Mouse (Mus musculus): ENCODE results near the gene Dock2.
"Not testable (repeated sequence)": the region's sequence is repeated elsewhere in the genome, so short reads cannot be mapped to it uniquely, and the experiment has no call there.

Gene Dock2

DNA sequence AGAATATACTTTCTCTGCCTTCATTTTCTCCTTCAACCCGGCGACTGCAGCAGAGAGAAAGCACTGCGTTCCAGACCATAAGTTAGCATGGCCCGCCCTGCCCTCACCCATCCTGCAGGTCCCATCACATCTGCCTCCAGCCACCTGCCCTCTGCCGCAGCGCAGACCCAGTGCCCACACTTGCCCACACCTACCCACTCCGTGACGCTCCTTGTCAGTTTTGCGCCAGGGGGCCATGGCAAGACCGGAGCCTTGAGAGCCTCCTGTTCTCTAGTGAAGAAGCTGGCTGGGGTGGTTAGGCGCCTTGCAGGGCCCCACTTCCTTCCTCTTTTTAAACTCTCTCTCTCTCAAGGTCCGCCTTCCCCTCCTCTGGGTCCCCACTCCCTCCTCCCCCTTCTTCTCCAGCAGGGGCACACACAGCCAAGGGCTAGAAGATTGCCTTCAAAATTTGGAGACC, at the start of gene Dock2:
Gene Dock2, minus strand, starts transcription at position 306 of the 457 bp plus-strand sequence.
- peak in 1 of 2 experiments; percentile 7 for DNase-seq (ENCODE audit: inconsistent age in 2 of 2, low spot score in 1 of 2)

DNA sequence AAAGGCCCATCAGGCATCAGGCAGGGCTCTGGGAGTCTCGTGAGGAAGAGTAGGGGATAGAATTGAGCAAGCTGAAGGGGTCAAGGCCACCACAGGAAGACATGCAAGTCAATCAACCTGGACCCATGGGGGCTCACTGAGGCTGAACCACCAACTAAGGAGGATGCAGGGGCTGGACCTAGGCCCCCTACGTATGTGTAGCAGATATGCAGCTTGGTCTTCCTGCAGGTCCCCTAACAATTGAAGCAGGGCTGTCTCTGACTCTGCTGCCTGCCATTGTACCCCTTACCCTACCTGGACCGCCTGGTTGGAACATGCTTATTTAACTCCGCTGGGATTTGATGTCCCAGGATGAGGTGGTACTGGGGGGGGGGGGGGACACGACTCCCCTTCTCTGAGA, 49.0 kb upstream of the Dock2 start:
- peak in 1 of 2 experiments; percentile 9 for DNase-seq (ENCODE audit: inconsistent age in 2 of 2, low spot score in 1 of 2)

DNA sequence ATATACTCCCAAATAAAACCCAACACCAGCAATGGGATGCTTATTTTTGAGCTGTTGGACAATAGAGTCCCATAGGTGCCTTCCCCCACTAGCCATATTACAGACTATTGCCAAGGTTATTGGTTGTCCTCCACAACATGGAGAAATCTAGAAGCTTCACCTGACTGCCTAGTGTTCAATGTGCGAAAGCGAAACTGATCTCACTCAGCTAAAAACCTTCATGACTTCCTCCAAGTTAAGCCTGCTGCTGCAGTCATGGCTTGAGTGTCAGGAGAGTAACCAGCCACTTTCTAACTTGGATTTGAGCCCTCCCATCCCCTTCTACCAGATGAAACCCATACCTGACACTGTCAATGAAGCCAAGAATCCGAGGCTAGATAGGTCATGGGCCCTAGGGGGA, 44.1 kb upstream of the Dock2 start:
- no peak for DNase-seq (ENCODE audit: inconsistent age in 2 of 2, low spot score in 1 of 2)

DNA sequence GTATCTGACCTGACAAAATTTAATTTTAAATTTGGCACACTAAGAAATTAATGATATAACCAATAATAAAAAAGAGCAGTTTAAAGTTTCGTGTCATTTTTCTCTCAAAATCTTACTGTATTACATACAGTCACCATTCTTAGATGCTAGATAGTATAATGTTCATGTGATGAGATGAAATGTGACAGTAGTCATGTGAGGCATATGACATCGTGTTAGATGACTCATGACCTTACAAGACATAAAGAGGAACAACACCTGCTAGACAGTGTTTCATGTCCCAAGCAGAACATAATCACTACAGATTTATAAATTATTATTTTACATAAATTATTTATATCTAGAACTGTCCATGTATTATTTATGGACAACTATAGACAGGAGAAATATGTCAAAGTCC, 43.2 kb upstream of the Dock2 start:
- DNase-seq (ENCODE audit: inconsistent age in 2 of 2, low spot score in 1 of 2): no peak

DNA sequence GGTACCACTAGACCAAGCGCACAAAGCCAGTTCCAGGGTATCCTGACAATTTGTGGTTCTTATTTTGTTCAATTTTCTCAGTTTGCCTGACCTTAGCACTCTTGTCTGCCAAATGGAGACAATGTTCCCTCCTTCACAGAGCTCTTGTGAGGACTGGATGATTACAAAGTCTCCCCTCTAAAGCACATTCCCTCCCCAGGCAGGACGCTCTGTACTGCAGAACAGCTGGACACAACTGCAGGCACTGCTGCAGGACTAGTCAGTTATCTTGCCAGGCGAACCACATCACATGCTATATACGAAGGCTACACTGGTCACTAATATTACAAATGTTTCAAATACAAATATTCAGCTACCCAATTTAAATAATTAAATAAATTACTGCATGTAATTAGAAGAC, 41.1 kb upstream of the Dock2 start:
- DNase-seq (ENCODE audit: inconsistent age in 2 of 2, low spot score in 1 of 2): no peak

DNA sequence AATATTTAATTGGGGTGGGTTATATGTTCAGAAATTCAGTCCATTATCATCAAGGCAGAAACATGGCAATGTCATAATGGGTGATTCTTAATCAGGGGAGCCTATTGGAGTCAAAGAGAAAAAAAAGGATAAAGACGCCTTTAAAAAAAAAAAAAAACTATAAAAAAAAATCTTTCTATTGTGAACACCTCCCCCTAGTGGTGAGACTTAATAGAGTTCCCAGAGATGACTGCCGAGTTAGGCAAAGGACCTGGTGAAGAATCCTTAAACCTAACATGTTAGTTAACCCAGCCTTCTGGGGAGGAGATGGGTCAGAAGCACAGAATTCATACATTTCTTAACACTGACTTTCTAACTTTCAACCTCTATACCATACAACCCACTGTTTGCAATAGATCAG, 31.1 kb upstream of the Dock2 start:
- peak in 1 of 2 experiments; percentile 52 for DNase-seq (ENCODE audit: inconsistent age in 2 of 2, low spot score in 1 of 2)

DNA sequence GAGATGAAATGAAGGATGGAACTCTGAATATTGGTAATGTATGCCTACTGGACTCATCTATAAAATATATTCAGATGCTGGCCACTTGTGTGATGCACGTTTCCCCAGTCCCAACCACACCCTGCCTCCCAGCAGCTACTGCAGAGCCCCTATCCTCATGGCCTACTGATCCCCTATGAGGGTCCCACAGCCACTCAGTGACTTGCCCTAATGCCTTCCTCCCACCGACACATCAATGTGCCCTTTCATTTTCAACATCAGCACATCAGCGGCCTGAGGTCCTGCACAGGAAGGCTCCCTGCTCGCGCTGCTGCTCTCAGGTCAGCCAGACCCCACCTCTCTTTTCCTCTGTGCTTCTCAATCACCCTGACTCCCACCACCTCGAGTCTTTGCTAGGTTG, 30.6 kb upstream of the Dock2 start:
- no peak for DNase-seq (ENCODE audit: inconsistent age in 2 of 2, low spot score in 1 of 2)

DNA sequence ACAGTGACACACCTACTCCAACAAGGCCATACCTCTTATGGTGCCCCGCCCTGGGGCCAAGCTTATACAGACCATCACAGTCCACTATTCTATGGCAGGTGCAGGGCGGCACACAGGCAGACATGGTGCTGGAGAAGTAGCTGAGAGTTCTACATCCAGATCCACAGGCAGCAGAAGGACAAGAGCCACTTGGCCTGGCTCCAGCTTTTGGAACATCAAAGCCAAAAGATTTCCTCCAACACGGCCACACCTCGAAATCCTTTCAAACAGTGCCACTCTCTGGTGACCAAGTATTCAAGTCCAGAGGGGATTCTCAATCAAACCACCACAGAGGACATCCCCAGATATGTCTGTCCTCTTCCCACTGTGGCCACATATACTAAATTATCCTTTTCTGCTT, 21.3 kb upstream of the Dock2 start:
- not testable (repeated sequence) for DNase-seq (ENCODE audit: inconsistent age in 2 of 2, low spot score in 1 of 2)

DNA sequence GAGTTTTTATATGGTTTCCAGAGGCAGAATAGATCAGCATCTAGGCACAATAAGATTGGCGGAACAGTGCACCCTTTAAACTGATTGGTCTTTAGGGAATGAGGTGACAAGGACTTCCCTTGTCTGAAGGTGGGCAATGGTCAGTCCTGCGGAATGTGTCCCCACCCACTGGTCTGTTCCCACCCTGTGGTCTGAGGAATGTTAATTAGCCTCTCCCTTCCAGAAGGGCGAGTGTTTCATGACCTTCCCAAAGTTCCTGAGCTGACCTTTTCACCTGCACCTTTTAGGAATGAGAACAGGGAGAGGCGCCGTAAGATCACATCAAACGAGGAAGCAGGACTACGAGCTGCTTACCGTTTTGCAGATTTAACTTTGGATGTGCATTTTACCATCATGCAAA, 14.4 kb upstream of the Dock2 start:
- not testable (repeated sequence) for DNase-seq (ENCODE audit: inconsistent age in 2 of 2, low spot score in 1 of 2)

DNA sequence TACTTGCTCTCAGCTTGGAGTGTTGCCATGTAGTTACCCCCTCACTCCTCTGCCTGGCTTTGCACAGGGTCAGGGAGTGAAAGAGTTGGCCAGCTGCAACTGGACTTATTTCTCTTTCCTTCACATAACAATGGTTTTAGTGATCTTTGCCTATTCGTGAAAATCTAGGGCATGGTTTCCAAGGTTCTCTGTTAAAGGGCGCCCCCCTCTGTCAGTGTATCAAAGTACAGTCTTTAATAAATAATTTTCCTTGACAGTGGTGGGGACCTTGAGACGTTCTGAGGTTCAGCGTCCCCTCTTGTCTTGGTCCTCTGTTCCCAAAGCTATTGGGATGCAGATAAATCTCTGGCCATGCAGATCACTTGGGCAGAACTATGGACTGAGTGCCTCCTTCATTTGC, 12.4 kb upstream of the Dock2 start:
- DNase-seq (ENCODE audit: inconsistent age in 2 of 2, low spot score in 1 of 2): peak; percentile 22 to 84

DNA sequence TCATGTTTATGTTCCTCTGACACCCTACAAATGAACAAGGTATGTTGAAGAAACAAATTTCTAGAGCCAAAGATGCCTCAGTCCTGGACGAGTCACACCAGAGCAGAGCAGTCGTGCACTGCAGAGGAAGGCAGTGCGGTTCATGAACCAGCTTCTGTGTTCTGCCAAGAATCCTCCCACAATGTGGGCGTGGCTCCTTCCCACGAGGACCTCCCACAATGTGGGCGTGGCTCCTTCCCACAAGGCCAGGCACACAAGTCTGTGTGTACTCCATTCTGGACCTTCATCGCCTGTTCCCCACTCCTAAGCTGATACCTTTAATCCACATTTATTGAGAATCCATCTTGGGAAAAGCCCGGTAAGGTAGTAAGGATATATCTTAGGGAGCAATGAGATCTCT, 8.2 kb upstream of the Dock2 start:
- DNase-seq (ENCODE audit: inconsistent age in 2 of 2, low spot score in 1 of 2): no peak

DNA sequence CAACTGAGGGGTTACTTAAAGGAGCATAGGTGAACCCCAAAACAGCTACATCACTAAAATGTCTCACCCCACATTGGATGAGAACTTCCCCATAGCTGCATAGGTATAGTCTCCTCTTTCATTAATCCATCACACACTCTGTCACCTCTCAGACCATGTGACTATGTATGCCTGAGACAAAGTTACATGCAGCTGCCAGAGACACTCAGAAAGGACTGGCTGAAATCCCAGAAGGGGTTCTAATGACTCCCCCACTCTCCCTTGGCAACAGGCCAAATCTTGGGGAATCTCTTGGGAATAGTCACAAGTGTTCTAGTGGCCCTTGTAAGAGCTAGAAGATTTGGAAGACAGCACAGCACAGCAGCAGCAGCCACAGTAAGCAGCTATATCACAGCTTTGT, 1.2 kb upstream of the Dock2 start:
- DNase-seq (ENCODE audit: inconsistent age in 2 of 2, low spot score in 1 of 2): no peak

DNA sequence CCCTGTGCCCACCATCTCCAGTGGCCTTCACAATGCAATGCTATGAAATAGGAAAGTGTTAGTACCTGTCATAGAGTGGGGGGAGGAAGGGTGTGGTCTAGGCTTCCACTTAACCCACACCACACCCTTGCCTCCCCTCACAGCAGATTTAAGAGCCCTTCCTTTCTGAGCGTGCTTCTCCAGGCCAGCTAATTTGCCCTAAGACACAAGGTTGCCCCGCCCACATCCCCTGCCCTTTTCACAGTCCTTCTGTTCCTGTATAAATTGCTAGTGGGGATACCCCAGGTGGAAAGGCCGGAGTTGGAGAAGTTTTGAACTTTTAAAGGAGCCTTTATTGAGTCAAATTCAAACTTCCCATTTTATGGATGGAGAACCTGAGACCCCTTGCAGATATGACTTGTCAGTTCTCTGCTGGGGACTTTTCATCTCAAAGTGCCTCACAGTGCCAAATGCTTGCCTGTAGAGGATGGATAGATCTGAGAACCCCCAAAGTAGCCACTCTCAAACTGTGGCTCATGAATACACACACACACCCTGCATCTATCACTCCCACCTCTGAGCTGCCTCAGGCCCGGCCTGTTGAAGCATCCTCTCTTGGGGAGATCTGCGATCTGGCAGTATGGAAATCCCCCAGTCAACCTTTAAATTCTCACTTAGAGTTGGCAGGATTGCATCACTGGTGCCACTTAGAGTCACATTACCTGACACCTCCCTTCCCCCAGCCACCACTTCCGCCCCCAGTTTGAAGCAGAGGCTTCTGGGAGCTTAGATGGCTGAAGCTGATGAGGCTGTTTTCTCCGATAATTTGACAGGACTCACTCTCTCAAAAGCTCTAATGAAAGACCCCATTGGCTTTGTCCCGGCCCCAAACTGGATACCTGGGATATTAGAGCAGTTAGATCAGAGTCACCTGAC, 919 bp downstream of the Dock2 start:
- DNase-seq (ENCODE audit: inconsistent age in 2 of 2, low spot score in 1 of 2): peak in 1 of 2 experiments; percentile 11

DNA sequence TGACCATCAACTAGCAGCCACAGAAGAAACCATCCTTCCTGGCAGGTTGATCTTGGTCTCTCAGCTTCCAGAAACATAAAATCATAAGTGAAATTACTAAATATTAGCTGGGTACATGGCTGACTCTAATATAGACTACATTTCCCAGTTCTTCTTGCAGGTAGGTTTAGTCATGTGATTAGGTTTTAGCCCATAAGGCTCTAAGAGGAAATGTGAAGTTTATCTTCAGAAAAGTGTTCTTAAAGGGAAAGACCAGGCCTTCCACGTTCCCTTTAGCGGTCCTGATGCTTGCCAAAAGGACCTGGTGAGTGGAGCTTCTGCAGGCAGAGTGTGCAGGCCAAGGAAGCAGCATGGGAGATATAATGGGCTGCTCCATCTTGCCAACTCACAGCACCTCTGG, 2.9 kb downstream of the Dock2 start:
- DNase-seq (ENCODE audit: inconsistent age in 2 of 2, low spot score in 1 of 2): no peak

DNA sequence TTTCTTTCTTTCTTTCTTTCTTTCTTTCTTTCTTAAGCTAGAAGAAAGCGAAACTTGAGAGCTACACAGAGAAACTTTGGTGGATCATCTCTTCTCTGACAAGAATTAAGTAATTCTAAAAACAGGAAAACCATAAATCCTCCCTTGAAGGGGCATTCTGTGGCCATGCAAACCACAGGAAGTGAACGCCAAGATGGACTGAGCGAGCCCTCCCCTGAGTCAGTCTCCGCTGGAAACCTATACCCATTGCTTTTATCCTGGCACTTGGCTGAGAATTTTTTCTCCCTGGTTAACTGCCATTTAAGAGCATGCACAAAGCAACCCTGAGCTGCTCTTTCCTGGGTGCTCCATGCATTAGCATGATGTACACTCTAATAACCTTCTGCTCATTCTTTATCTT, 3.7 kb downstream of the Dock2 start:
- DNase-seq (ENCODE audit: inconsistent age in 2 of 2, low spot score in 1 of 2): no peak

DNA sequence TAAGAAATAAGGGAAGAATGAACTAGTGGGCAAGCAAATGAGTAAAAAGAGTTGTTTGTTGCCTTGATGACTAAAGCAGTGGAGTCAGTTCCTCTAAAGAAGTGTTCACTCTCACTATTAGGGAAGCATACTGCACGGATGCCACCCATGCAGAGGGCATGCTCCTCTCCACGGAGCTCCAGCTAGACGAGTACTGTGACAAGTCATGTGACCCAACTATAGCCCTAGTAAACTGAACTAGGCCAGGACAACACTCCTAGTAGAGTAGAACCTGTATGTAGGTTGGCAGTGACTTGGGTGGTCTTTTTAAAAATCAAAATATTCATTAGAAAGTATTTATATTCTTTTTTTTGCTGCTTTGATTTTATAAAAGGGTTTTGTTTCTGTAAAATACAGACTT, 5.3 kb downstream of the Dock2 start:
- DNase-seq (ENCODE audit: inconsistent age in 2 of 2, low spot score in 1 of 2): no peak

DNA sequence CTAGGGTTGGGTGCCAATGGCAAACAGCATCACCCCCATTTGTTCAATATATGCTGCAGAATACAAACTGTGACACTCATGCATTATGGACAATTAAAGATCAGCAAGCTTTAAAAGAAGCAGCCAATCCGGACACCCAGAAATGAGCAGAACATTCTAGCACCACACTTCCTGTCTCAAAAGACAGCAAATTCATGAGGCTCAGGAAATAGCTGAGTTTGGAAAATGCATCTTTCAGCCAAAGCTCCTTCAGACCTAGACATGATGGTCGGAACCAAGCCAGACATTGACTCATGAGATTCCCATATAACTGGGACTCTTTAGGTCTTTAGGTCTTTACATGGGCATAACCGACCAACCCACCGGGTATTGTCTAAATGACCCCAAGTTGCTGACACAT, 6.2 kb downstream of the Dock2 start:
- no peak for DNase-seq (ENCODE audit: inconsistent age in 2 of 2, low spot score in 1 of 2)

DNA sequence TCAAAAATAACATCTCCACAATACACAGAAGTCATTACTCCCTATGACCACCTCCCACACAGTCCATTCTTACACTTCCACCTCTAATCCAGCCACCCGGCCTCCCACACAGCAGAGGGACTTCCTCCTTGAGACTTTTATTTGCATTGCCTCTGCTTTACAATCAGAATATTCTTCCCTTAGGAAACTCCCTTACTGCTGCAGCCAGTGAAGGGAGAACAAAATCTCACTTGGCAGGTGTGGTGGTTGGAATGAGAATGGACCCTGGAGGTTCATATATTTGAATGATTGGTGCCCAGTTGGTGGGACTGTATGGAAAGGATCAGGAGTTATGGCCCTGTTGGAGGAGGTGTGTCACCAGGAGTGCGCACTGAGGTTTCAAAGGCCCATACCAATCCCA, 7.6 kb downstream of the Dock2 start:
- DNase-seq (ENCODE audit: inconsistent age in 2 of 2, low spot score in 1 of 2): no peak

DNA sequence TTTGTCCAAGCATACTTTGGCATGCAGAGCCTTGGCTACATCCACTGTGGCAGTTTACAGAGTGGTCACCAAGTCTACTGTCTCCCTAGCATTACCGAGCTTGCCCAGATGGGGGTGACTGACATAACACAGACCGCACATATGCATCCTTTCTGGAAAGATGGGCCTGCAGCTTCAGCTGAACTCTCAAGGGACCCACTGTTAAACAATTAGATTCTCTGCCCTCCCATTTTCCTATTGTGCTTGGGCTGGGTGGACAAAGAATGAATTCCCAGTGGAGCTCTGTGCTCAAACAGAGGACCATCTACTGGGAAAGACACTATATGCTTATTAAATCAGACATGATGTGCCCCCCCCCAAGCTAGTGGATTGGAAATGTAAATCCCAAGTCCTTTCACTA, 9.1 kb downstream of the Dock2 start:
- no peak for DNase-seq (ENCODE audit: inconsistent age in 2 of 2, low spot score in 1 of 2)

DNA sequence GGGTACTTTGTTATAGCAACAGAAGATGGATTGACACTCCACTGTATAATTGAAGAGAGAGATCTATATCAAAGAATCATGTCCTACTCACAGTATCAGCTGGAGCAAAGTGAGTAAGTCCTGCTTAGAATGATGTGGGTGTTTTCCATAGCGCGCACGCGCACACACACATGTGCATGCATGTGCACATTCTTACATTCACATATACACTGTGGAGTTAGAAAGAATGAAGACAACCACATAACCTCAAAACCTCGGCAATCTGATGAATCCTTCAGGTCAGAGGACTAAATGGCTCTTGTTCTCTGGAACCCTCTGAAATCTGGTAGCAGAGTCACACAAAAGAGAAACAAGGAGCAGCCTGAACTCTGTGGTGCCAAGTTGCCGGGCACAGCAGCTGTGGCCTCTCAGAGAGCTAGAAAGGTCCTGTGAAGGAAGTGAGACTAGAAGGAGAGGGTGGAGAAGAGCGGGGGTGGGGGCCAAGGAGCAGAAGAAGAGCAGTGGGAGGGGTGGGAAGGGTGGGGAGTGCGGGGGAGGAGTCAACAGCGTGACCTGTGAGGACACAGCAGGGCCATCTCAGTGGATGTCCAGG, 10.3 kb downstream of the Dock2 start:
- DNase-seq (ENCODE audit: inconsistent age in 2 of 2, low spot score in 1 of 2): peak in 1 of 2 experiments; percentile 7

DNA sequence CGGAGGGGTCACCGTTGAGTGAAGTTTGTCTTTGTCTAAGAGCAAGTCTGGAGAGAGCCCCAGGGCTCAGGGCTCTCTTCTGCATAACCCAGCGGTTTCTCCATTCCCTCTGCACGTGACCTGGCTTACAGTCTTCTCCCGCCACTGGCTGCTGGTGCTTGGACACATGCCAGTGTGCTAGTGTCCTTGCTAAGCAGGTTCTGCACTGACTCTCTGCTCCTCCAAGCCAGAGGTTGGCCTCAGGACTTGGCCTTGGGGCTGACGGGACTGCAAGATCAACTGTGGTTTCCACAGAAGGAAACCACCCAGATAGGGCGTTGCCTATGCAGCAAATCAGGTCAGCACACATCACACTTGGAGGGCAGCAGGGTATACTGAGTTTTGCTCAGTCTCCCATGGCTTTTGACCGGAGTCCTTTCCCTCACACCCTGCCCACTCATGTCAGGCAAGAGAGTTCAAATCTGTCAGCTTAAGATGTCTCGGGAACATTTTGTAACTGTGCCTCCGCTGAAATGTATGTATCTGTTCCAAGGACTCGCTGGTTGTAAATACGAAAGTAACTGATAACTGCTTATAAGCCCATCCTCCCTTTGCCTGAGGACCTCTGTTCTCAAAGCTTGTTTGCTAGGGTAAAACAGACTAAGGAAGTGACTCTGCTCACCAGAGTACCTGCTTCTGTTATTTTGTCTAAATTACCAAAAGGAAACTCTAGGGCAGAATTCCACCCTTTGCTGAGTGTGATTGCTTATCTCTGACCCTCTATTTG, 12.3 kb downstream of the Dock2 start:
- peak; percentile 91 to 95 for DNase-seq (ENCODE audit: inconsistent age in 2 of 2, low spot score in 1 of 2)

DNA sequence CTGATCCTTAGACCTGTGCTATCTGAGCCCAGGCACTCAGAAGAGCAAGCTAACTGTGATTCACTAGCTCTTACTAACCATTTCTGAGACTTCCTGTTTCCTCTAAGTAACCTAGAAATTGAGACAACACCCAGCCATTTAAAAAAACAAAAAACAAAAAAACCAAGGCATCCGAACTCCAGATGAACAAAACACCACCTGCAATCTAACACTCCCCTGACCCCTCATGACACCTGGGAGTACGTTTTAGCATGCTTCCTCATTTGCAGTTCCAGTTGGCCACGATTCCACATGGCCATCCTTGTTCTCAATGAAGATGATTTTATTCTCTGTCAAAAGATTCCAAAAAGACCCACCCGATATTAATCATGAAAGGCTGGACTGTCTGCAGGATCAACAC, 13.0 kb downstream of the Dock2 start:
- DNase-seq (ENCODE audit: inconsistent age in 2 of 2, low spot score in 1 of 2): peak in 1 of 2 experiments; percentile 34

Measured in adrenal gland, adult (tissue).